Mouse (Mus musculus) testis, postnatal 14 days (tissue): ENCODE results near the gene Tubgcp2.
A peak's percentile ranks its signal among the peaks of the same experiment; 100 is the strongest.

Source experiments
- DNase-seq: peaks from one replicate; pipeline ENCODE4 v3.0.0; 2021; ENCODE audit warnings: low spot score

Gene Tubgcp2

DNA sequence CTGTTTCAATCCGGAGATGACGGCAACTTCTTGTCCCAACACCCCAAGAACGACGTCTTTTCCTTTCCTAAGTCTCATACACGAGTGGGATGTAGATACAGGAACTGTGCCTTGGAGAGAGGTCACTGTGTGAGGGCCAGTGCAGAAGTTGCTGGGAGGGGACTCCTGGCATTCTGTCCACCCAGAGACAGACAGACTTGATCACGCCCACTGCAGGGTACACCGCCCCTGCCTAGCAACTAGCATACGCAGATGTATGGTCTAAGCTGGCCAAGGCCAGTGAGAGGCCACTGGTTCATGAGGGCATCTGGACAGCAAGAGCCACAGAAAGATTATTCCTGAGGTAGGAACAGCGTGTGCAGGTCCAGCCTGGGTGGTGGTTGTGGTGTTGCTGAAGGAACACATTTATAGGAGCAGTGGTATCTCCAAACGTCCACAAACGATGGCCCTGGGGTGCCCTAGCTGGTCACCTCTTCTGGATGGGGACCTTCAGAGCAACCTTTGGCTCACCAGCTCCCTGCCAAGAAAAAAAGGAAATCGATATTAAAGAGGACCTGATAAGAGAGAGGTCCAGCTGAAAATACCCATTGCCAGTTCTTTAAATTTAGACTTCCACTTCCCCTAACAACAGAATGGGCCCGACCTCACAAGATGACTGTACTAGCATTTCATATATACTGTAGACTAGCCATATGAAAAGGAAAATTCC lies 57.3 kb downstream of the Tubgcp2 start:
- no peak for DNase-seq

DNA sequence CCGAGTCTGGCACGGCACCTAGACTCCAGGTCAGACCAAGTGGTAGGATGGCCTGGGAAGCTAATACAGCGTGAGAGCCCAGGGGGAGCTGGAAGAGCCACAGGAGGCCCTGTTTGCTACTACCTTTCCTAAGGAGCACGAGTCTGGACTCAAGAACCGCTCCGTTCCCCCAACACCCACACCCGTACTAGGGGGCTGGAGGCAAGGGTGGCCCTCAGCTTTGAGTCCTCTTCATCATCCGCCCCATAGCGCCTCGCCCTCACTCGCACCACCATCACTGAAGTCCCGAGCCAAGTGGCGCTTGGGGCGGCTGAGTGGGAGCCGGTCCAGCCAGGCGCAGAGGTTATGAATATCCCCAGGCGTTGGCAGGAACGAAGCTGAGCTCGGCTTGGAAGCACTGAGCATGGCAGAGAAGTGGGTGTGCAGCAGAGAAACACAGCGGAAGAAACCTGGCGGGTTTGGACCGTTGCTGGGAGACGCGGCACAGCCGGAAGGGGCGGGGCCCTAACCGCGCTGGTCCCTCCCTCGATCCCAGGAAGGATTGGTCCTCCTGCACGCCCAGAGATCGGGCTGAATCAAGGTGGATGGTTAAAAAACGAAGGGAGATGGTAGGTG lies 58.1 kb downstream of the Tubgcp2 start, which contains the start of gene 6430531B16Rik:
Gene 6430531B16Rik, minus strand, starts transcription at position 478 of the 615 bp plus-strand sequence.
- DNase-seq = peak; percentile 83

DNA sequence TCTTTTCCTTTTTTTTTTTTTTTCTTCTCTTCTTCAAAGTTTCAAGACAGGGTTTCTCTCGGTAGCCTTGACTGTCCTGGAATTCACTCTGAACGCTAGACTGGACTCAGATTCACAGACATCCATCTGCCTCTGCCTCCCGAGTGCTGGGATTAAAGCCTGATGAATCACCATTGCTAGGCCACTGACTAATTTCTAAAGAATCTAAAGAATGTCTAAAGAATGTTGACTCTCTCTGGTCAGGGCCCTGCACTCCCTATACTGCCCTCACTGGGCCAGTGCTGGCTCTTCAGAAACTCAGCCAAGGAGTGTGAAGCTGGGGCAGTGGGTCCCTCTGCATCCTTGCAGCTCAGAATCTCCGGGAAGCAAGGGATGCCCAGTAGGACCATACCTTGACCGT lies 61.0 kb downstream of the Tubgcp2 start:
- DNase-seq = no peak

DNA sequence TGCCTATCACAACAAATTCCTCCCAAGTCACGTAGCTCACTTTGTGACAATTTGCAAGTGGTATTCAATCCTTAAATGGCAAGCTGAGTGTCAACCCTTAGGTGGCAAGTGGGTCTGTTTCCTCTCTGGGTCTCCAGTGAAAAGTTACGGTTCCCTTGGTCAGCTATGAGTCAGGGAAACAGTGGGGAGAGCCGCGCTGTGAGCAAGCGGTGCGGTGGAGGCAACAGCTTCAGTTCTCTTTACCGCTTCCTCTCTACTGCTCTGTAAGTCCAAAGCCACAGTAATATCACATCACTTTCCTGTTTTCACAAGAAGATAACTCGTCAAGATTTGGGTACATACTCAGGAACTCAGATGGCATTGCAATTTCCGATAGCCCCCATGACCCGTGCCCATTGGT lies 62.2 kb downstream of the Tubgcp2 start:
- DNase-seq = no peak

DNA sequence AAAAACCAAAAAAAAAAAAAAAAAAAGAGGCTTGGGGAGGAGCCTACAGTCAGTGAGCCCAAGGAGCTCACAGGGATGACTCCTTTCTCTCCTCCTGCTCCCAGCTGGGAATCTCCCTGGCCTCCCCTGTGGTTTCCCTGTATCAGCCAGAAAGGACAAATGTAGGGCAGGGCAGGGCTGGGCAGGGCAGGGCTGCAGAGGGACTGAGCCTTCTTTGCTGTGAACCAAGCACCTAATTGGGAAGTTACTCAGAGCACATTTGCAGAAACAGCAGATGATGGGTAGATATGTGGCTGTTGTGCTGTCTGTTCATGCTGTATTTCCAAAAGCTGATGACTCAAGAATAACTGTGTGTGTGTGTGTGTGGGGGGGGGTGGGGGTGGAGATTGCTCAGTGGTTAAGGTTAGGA lies 63.5 kb downstream of the Tubgcp2 start:
- no peak for DNase-seq

DNA sequence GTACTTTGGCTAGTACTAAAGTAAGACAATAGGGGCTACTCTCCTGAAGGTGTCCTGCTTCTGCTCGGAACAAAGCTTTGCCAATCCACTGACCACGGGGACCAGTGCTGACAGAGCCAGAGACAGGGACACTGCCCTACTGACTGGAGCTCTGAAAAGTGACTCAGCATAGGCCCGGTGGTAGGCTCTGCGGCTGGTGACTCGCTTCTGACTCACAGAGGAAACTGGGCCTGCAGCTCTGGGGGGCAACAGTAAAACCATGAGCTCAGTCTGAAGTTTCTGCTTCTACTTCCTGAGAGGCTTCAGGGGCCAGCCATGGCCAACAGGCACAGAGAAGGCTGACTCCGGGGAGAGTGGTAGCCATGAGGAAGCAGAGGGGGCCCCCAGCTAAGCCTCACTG lies 65.0 kb downstream of the Tubgcp2 start:
- no peak for DNase-seq

DNA sequence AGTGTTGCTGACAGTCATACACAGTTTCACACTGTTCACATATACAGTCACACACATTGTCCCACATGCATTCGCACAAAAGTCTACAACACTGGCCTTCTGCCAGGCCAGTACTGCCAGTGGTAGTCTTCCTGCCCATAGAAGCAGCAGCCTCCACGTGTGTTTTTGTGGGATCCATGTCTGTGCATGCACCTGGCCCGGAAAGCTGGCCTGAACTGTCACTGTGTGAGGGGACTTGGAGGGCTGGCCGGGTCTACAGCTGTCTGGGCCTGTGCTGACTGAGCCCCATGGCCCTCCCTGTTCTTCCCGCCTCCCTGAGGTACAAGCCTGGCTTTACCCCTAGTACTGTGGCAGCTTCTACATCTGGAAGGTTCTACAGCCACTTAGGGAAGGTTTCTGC lies 65.5 kb downstream of the Tubgcp2 start:
- DNase-seq = no peak

DNA sequence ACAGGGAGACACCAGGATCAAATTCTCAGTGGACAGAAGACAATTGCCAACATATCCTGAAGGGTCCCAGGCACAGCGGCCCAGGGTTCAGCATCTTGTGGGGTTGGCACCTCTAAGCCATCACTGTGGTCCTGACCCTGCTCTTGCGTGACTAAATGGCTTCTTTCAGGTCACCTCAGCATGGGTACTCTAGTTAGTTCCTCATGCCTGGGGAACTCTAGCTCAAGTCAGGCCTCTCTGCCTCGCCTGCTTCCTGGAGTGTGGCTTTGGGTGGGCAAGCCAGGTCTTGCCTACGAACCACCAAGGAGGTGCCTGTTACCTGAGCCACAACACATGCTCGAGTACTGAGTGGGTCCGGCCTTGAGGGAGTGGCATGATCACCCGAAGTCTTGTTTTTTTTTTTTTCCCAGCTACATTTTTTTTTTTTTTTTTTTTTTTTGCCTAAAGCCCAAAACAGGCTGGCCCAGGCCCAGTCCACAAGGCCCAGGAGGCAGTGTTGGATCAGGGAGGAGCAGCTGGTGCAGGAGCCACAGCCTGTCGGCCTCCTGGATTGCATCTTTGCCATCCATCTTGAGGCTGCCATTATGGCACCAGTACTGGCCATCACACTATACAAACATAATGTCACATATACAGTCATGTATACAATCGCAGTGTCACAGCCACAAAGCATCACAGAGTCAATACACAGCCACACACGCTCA lies 66.1 kb downstream of the Tubgcp2 start:
- no peak for DNase-seq

DNA sequence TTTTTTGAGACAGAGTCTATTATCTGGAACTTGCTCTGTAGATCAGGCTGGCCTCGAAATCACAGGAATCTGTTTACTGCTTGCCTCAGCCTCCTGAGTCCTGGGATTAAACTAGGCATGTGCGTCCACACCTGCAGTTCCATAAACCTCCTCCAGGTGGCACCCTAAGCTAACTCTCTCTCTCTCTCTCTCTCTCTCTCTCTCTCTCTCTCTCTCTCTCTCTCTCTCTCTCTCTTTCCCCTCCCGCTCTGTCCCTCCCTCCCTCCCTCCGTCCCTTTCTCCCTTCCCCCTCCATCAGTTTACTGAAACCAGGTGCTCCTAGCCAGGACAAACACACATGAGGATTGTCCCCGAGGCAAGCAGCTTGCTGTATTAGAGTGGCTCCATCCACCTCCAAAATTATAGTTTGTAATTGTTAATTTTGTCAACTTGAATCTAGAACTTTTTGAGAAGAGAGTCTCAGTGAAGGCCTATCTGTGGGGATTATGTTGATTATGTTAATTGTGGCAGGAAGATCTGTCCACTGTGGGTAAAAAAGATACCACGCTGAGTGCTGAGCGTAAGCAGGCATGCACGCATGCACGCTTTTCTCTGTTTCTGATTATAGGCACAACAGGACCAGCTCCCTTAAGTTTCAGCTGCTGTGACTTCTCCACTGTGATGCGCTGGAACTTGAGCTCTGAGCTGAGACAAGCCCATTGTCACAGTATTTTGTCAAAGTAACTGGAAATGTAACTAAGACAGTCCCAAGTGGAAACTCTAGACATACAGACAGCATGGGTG lies 66.9 kb downstream of the Tubgcp2 start:
- peak; percentile 69 for DNase-seq

DNA sequence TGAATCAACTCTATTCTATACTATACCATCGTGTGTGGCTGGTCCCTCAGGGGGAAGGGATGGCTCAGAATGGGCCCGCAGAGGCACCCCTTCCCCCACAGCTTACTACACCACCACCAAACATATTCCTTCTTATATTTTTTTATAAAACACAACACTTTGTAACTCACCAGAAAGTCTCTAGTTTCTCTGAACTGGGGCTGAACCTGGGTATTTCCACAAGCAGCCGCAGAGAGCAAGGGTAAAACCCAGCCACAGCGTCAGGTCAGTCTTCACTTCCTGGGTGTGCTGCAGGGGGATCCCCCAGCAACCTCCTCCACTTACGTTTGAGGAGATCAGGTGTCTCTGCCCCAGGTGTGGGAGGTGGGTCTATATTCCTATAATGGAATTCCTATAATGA lies 68.0 kb downstream of the Tubgcp2 start:
- no peak for DNase-seq

DNA sequence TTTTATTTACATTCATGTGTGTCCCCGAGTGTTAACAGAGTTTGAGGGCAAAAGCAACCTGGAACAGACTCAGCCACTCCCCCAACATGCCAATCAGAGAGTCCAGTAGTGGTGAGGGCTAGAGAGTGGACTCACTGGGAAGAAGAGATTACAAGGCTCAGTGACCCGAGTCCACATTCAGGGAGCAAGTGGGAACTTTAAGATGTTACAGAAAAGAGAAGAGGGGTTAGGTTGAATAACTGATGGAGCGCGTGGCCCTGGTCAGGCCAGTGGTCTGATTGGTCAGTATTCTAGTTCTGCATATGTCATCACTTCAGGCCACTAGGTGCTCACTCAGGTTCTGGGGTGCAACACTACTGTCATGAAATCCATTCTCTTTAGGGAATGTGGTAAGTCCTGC lies 69.3 kb downstream of the Tubgcp2 start:
- DNase-seq = no peak

DNA sequence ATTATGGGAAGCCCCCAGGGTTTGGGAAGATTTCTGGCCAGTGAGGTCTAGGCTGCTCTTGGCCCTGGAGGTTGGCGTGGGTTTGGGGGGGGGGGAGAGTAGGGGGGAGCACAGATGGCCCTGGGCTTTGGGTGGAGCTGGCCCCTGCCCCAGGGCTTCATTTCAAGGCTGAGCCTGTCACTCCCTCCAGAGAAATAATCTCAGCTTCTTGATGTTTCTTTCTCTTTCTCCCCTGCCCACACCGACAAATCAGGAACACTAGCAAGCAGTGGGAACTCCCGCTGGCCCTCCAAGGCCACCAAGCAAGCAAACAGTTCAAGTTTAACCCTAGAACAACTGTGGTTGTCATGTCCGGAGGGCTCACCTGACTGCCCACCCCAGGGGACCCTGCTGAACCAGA lies 72.7 kb downstream of the Tubgcp2 start:
- peak; percentile 75 for DNase-seq

DNA sequence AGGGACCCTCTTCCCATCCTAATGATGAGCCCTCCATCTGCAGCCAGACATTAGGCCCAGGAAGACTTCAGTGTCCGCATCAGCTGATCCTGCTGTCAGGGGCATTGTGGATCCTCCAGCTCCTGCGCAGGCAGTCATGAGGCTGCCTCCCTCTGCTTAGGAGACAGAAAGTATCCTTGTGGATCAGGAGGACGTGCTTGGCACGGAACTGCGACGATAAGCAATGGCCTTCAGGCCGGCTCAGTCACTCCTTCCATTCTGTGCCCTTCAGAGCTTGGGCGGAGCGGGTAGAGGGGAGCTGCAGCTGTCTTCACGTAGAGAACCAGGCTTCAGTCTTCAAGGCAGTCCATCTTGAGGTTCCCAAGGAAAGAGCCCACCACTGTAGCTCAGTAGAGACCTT lies 75.3 kb downstream of the Tubgcp2 start:
- DNase-seq = peak; percentile 85

DNA sequence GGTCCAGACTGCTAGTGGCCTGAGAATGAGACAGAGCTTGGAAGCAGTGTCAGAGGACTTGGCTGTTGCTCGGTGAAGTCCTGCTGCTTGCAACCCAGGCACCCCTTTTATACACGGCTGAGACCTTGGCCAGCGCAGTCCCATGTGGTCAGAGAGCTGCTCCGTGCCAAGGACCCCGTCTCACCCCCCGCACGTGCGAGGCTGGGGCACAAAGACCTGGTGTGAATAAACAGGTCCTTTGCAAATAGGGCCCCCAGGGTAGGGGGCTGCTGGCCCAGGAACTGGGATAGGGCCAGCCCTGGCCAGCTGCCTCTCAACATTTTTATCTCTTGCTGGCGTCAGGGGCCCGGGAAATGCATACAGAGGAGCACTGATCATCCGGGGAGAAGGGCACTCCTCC lies 78.5 kb downstream of the Tubgcp2 start:
- DNase-seq = peak; percentile 86

DNA sequence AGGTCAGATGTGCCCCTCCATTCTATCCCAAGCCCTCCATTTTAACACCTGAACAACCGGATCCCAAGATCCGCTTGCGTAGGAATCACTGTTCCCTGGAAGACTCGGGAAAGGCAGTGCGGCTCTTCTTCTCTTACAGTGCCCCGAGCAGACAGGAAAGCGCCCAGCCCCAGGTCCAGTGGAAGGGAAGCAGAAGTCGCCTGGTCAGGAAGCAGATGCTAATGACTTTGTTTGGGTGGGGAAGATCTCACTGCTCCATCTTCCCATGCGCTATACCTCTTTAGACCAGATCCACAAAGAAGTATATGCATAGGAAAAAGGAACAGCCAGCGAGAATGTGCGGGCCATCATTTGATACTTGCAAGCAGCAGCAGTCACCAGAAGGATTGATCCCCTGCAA lies 79.0 kb downstream of the Tubgcp2 start:
- no peak for DNase-seq

DNA sequence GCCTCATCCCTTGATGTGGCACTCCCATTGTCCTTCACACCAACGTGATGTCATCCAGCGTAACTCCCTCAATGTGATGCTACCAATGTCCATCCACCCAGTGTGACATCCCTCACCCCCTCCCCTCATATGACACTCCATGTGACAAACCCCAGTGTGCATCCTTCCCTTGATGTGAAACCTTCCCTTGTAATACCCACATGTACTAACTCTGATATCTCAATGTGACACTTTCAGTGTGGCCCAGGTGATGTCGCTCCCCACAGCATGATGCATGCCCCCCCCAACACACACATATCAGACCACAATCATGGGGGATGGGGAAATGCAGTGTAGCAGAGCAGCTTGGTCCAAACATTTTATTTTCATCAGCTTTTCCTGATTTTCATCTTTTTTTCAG lies 79.8 kb downstream of the Tubgcp2 start:
- no peak for DNase-seq

DNA sequence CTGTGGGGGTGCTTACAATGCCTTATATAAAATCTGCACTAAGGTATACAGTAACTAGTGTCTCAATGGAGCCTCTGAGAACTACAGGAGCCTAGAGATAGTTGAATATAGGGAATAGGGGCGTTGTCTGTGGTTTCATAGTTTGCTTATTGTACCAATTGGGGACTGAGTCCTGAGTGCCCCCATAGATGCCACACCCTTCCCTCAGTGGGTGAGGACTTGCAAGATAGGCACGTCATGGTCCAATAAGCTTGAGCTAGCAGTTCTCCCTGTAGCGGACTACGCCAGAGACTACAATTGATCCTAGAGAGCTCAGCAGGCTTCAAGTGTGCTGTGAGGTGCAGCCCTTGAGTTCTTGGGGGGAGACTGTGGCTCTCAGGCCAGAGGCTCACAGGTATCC lies 81.0 kb downstream of the Tubgcp2 start:
- DNase-seq = no peak

DNA sequence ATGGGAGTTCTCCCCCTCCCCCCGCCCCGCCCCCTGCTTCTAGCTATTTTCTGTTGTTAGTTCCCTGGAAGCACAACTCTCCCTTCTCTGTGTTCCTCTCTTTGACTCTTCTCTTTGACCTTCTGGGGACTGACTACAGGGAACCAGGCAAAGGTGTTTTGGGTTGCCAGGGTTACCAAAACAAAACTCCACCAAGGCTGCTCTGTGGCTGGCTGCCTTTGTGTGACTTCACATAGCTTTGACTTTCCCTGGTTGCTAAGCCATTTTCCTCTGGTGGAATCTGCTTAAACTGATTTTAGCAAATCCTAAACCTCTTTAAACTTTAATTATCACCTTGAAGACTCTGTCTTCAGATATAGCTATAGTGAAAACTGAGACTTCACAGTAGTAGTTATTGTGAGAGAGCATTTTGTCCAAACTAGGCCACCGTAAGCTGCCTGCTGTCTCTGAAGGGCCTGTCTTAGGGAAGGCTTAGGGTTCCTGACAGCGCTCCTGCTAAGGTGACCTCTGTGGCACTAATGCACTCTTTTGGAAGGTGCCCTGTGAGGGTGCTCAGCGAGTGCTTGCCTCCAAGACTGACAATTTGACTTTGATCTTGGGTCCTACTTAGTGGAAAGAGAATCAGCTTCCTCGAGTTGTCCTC lies 84.4 kb downstream of the Tubgcp2 start:
- DNase-seq = no peak

DNA sequence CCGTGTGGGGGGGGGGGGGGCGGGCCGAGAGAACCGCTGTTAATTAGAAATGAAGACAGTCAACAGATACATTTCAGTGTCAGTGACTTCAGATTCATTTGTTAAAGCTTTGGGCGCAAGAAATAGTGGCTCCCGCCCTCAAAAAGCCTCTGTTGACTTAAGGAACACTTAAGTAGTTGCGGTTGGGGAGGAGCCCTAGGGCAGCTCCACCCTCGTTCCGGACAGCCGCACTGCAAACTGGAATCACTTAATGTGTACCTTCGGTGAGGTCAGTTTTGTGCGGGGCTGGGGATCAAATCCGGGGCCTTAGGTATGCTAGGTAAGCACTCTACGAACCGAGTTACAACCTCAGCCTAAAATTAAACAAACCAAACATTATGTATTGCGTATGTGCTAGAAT lies 85.4 kb downstream of the Tubgcp2 start:
- DNase-seq = no peak

DNA sequence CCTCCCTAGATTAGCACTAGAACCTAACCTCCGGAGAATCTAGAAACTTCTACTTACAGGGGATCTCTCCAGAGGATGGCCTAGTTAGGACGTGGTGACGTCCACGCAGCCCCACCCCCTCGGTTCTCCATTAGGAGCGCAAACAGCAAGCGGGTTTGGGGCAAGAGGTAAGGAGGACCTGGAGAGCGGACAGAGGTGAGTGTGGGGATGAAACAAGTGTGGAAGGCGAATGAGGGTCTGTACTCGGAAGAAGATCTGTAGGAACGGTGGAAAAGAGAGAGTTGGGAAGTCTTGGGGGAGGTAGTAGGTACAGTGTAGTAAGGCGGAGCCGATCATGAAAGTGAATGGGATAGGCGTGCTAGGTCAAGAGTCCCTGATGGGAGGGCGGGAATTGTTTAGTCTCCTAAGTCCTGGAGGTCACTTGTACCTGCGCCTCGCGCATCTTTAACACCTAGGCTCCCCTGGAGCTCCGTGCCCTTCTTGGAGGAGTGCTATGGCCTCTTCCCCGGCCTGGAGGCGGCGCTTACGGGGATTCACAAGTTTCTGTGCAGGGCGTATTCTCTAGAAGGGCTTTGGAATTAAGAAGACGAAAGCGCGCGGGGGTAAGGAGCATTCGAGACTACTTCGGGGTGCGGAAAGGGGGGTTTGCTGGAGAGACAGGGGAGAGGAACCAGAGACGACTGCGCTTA lies 86.0 kb downstream of the Tubgcp2 start:
- DNase-seq = no peak

DNA sequence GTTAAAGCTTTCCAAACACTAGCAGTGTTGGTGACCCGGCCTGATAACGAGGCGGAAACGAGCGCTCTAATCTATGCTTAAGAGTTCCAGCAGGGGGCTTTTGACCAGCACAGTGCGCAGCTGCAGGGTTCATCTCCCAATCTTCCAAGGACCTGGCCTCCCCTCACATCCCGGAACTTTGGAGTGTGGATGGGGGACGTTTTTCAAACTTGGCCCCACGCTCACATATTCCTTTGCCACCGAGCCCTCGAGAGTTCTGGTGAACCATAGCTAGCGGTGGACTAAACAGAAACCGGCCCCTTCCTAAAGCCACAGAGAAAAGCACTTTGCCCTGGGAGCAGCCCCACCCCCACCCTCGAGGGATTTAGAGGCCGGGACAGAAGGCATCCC lies 86.6 kb downstream of the Tubgcp2 start:
- DNase-seq = peak; percentile 48

DNA sequence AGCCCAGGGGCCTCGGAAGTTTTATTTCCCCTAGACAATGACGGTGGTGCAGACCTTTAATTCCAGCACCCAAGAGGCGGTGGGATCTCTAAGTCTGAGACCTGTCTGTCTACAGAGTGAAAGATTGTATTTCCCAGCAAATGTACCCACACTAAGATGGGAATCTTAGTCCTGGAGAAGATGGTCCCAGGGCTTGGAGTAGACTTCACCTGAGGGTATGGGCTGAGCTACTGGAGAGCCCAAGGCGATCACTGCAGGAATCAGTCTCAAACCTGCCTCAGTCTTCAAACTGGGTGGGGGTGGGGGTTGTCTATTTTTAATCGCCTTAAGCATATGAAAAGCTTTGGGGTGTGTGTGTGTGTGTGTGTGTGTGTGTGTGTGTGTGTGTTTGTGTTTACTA lies 90.4 kb downstream of the Tubgcp2 start:
- DNase-seq = no peak
